Mouse (Mus musculus) layer of hippocampus, adult 9-10 months (tissue): ENCODE data around the gene Fbxl19.

ENCODE experiments used
- DNase-seq: peaks from one replicate; pipeline ENCODE4 v3.0.0; 2022; ENCODE audit warnings: low spot score

Fbxl19 gene

DNA sequence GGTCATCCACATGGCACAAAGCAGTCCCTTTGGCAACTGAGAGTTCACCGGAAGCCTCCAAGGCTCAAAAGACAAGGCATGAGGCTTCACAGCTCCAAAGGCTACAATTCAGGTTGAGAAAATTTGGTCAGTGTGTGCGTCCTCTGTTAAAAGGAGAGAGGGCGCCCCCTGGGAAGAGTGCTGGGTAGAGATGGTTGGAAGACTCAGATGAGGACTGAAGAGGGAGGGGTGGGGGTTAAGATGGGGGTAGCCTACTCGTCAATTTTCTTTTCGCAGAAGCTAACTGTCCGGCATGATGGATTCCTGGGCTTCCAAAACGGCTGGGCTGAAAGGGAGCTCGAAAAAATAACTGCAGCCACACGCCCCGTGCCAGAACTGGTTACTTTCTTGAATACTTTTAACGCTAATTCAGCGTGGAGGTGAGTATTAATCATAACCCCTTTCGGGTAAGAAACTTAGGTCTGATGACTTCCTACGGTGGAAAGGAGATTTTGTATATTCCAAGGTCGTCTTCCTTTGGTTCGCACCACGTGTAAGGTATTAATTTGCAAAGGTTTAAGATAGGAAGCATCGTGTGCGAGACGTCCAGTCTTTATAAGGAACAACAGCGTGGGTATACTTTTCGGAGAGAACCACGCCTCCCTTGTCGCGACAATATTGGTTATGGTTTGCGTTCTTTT lies at the start of gene Fbxl19:
Fbxl19 (plus strand) TSS at position 178 of the 680 bp plus-strand sequence.
- DNase-seq, result peak; percentile 62

DNA sequence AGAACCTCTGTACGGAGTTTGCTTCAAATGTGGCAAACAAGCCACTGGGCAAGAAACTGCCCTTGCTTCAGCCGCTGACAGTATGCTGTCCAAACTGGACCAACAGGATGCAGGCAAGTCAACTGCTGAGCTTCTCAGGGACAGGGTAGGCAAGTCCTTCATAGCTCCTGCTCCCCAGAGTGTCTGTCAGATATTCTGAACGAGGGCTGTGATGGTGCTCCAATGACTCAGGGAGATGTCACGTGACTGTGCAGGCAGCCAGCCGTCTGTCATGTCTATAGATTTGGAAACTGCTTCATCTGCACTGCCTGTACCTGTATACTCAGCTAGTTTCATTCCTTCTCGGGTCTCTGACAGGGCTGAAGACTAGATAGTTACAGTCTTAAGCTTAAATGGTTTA lies 45.4 kb upstream of the Fbxl19 start:
- DNase-seq, result no peak

DNA sequence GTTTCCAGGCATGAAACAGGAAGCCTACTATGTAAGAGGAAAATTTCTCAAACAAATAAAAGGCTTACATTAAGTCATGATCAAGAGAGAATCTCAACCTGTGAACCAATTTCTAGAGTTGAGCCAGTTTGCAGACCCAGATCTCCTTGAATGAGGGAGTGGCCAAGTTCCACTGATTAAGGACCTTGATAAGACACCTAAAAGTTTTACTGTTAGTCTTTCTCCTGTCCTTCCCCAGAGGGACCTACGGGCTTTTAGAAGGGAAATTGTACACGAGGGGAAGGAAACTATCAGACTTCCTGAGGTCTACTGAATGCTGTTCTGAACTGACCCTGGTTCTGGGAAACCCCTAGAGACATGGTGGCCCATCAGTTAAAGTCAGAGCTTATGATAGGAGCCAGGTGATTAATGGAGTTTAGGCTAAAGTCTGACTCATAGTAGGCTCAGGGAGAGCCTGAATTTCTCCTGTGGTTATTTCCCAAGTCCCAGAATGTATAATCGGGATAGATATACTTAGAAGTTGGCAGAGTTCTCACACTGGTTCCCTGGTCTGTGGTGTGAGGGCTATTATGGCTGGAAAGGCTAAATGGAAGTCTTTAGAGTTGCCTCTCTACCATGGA lies 43.5 kb upstream of the Fbxl19 start:
- DNase-seq, result no peak

DNA sequence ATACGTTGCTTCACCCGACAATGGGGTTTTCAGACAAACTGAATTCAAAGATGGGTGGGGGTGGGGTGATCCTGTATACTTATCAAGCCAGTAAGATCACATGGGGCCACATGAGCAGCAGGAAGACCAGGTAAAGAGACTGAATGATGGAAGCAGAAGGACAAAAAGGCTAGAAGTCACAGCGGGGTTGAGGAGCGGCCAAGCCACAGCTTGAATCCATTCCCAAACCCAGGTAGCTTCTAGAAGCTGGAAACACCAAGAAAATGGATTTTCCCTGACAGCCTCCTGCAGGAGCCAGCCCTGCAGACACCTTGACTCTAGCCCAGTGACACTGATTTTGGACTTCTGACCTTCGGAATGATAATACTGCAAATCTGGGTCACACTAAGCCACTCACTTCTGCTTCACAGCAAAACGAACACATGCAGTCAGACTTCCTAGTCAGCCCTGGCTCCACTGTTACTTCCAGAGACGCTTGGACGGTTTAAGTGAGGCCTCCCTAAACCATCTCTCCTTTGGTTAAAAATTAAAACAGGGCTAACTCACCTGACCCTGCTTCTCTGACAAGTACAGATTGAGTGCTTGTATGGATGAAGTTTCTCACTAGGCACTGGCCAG lies 40.7 kb upstream of the Fbxl19 start:
- DNase-seq, result no peak

DNA sequence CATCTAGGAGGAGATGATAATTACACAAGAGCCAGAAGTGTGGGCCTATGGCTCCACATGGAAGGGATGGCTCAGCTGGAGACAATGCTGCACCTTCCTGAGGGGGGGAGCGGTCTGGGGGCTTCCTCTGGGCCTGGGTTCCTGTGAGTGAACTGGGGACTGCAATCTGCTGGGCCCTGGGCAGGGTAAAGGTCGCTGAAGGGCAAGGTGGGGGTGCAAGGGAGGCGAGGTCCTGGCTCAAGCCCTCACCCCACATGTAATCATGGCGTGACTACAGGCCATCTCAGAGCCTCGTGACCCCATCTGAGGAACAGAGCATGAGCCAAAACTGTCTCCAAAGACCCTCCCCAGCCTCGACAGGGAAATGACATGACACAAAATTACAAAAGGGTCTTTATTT lies 39.7 kb upstream of the Fbxl19 start:
- no peak for DNase-seq

DNA sequence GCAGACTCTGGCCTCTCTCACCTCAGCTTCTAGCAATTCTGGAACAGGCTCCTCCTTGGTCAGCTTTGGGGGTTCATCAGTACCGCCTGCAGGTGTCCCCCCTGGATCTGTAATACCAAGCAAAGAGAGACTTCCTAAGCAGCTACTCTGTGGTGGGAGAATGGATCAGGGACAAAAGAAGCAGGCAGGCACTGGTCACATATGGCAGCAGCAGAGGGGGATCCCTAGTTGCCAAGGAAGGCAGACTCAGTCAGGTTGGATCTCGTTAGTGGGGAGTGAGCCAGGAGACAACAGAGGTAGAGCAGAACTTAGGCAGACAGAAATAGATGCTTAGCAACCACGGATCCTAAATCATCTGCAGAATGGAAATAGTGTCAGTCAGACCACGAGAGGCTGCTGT lies 38.6 kb upstream of the Fbxl19 start:
- no peak for DNase-seq

DNA sequence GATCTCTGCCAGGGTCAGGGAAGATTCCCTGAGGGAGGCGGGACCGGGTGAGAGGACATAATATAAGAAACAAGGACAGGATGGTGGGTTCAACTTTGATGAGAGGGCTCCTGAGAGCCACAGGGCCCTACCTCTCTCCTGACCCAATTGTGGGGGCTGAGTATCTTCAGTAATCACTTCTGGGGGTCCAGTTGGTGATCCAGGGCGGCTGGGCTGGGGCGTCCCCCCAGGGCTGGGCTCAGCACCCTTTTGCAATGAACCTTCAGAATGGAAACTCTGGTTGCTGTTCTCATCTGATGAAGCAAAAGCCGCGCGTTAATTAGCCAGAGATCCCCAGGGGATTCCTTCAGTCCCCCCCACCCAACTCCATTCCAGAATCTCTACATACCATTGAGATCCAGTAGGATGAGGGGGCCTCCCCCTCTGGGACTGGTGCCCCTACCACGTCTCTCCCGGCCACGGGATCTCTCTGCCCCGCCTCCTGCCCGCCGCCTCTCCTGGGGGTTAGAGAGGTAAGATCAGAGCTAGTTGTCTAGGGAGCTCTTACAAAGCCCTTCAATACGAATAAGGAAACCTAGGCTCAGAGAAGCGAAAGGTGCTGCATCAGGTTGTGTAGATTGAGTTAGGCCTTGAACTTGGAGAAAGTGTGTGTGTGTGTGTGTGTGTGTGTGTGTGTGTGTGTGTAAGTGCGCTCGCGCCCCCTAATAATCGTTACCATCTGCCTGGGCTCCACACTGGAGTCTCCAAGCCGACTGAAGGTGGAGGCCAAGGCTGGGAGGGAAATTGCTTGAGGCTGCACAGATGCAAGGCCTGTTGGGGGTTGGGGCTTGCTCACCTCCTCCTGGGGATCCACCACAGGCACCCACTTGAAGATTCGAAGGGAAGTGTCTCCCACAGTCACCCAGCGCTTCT lies 37.0 kb upstream of the Fbxl19 start:
- DNase-seq, result no peak

DNA sequence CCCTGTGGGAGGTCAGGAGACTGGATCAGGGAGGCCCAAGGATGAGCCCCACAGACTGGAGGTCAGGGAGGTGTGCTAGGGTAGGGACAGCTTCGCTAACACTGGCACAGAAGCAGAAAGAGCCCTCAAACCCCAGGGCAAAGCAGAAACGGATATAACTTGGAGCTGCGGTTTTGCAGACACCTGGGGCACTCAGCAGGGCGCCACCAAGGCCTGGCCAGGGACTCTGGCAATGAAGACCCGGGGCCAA lies 36.5 kb upstream of the Fbxl19 start:
- no peak for DNase-seq

DNA sequence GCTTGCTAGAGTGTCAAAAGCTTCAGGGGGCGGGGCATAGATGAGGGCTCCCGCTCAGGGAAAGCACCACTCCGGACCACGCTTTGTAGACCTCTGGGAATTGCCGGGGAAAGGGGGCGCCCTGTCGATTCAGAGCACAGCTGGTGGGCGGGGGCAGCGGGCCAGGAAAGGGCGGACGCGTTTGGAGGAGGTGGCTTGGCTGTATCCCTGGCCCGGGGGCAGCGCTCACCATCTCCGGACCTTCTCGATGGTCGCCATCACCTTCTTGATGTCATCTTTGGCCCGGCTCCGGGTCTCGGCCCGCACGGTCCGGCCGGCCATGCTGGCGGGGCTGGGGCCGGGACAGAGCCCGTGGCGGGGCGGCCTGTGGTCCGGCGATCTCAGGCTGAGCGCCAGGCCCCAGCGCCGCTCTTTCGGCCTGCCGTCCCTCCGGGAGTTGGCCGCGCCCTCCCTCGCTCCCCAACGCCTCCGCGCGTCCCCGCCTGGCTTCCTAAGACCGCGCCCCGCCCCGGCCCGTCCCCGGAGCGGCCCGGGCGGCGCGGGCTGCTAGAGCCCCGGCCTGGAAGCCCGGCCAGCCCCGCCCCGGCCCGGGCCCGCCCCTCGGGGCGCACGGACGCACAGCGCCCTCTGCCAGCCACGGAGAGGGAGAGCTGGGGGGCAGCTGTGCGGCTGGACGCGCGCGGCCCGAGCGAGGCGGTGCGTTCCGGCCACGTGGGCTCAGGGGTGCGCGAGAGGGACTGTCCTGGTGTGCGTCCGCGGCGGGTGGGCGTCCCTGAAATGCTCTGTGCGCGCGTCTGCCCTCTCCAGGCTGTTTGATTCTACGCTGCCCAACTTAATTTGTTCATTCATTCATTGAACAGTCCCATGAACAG lies 35.9 kb upstream of the Fbxl19 start, which contains the start of gene Bcl7c:
Bcl7c (minus strand) TSS at position 727 of the 872 bp plus-strand sequence.
- DNase-seq, result no peak

DNA sequence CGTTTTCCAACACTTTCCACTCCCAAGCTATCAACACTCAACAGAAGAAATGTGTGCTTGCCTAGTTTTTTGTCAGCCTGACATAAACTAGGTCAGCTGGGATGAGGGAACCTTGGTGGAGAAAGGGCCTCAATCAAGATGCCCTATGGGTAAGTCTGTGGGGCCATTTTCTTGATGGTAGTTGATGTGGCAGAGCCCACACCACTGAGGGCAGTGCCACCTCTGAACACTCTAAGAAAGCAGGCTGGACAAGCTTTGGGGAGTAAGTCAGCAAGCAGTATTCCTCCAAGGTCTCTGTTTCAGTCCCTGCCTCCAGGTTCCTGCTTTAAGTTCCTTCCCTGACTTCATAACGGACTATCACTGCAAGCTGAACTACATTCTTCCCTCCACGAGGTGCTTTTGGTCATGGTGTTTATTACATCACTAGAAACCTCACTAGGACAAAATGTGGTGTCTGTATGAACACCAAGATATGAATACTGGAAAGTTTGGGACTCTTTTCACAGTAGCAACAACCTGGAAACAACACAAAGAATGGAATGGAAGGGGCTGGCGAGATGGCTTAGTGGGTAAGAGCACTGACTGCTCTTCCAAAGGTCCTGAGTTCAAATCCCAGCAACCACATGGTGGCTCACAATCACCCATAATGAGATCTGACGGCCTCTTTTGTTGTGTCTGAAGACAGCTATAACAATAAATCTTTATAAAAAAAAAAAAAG lies 34.9 kb upstream of the Fbxl19 start:
- DNase-seq, result no peak

DNA sequence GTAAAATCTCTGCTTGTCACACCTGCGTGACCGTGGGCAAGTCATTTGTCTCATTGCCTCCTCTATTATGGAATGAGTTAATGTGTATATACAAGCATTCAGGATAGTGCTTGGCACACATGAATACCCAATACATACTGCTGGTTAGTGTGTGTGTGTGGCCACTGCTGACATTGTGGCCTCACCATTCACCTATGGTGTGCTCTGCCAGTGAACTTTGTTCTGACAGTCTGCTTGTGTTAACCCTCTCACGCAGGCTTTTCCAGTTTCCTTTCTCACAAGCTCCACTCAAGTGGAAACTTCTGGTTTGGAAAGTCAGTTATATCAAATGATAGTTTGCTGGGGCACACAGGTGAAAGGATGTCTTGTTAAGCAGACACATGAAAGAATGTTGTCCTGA lies 33.3 kb upstream of the Fbxl19 start:
- DNase-seq, result no peak

DNA sequence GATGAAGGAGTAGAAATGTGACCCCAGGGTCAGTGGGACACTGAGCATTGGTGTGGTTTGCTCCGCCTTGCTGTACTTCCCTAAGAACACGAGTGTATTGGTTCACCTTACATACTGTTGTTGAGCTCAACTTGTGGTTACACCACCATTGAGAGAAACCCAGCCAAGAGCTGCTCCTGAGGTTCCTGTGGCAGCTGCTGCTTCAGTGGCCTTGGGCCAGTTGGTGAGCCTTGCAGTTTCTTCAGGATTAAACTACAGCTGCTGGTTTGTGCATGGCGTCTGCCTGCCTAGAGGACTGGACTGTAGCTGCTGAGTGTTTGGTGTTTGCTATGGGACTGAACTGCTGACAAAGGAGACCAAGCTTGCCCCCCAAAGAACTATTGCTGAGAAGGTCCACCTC lies 32.9 kb upstream of the Fbxl19 start:
- DNase-seq, result no peak

DNA sequence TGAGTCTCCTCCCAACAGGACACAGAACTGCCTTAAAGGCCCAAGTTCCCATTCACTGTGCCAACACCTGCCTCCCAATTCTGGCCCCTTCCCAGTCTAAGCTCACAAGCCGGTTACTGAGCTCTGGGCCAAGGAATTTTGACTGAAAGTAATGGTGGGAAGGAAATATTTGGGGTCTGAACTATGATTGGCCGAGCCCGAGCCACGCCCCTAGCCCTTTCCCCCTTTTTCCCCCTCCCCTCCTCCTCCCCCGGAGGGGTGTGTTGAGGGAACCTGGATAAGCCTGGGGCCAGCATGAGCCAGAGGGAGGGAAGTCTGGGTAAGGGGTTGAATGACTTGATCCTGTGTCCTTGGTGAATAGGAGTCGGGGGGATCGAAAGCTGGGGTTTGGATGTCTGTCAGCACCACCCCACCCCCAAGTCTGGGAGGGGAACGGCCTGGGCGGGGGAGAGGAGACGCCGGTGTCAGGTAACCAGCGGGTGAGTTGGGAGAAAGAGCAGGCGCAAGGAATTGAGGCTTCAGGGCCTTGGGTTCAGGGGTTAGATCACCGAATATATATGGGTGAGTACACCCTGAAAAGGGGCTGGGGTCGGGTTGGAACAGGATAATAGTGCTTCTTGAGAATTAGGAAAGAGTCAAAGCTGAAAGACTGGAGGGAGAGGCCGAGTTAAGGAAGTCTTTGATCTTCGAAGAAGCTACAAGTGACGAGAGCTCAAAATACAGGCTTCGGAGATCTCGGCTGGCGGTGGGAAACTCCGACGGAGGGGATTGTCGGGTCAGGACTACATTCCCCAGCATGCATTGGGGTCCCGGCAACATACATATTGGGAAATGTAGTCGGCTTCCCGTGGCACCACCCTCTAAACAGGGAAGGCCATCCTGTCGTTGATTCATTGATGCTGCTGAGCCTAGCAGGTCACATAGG lies 31.6 kb upstream of the Fbxl19 start, which contains the start of gene Ctf1:
Ctf1 (plus strand) TSS at position 276 of the 925 bp plus-strand sequence.
- DNase-seq, result no peak

DNA sequence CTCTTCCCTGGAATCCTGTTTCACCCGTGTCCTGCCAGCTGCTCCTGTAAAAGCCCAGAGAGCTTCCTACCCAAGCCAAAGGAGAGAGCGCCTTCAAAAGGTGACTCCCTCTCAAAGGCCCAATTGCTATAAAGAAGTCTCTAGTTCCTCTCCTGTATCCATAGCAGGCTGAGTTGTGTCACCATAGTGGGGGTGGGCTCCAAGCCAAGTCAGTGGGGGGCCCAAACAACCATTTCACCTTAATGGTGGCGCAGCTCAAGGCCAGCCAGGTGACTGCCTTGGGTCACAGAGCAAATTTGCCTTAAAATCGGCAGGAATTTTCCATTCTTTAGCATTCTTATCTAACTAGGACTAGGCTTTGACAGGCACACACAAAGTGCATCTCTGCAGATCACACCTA lies 29.5 kb upstream of the Fbxl19 start:
- no peak for DNase-seq

DNA sequence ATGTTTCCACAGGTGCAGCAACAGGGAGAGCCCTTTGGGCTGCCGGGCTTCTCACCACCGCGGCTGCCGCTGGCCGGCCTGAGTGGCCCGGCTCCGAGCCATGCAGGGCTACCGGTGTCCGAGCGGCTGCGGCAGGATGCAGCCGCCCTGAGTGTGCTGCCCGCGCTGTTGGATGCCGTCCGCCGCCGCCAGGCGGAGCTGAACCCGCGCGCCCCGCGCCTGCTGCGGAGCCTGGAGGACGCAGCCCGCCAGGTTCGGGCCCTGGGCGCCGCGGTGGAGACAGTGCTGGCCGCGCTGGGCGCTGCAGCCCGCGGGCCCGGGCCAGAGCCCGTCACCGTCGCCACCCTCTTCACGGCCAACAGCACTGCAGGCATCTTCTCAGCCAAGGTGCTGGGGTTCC lies 27.4 kb upstream of the Fbxl19 start:
- peak; percentile 26 for DNase-seq

DNA sequence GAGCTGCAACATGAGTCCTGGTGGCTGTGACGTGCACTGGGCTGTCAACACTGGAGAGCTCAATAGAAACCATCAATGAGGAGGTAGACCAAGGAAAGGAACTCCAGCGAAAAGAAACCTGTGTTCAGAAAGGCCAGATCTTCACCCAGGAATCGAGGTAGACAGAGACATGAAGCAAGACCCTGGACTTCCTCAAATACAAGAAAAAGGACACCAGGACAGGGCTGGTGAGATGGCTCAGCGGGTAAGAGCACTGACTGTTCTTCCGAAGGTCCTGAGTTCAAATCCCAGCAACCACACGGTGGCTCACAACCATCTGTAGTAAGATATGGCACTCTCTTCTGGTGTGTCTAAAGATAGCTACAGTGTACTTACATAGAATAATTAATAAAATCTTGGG lies 26.0 kb upstream of the Fbxl19 start:
- no peak for DNase-seq

DNA sequence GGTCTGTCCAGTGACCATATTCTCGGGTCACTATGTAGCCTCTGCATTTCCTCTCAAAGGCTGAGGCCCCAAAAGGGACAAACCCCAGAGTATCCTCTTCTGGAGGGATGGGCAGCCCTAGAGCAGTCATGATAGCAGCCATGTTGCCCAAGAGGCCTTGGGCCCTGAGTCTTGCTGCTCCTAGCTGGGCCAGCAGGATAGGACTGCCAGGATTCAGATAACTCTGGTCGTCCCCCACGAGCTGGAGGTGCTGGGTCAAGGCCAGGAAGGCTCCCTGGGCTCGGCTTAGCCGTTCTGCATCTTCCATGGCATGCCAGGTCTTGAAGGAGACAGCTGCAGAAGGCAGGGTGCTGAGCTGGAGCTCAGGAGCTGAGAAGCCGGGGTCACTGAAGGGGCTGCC lies 25.1 kb upstream of the Fbxl19 start:
- no peak for DNase-seq

DNA sequence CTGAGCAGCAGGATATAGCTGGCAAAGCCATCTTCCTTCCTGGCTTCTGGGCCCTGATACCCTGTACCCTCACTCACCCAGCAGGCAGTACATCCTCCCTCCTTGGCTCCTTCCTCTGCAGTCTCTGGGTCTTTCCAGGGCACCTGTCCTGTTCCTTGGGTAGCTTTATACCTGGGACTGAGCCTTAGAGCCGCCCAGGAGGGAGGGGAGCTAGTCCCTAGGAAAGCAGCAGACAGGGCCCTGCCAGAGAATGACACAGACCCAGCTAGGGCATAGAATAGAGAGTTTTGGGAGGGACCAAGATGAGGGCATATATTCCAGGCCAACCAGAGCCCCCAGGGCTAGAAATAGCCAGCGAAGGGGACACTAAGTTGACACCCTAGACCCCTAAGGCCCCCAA lies 18.9 kb upstream of the Fbxl19 start:
- DNase-seq, result no peak

DNA sequence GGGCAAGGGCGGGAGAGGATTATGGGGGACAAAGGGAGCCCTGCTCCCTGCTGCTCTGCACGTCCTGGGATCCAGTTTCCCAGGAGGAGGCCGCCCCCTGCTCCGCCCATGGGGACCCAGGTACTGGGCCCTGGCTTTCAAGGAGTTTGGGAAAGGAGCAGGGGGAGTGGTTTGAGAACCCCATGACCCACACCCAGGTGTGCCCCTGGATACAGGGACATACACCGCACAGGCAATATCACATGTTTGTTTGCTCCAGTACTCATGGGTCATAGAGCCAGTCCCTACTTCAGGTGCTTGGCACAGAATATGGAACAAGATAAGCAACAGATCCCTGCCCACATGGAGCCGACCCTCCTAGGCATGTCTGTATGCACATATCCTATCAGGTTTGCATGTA lies 18.4 kb upstream of the Fbxl19 start:
- no peak for DNase-seq

DNA sequence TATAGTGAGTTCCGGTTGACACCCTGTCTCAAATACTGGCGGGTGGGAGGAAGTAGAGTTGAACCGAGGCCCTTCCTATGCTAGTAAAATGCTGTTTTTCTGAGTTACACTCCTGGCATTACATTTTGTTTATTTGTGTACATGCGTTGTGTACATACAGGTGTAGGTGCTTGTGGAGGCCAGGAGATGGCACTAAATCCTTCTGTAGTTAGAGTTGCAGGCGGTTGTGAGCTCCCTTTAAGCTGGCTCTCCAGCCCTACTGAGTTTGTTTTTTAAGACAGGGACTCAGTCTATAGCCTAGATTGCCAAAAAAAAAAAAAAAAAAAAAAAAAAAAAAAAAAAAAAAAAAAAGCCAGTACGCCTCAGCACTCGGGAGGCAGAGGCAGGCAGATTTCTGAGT lies 16.4 kb upstream of the Fbxl19 start:
- DNase-seq, result no peak
